Mouse (Mus musculus) ES-Bruce4 (cell line): ENCODE measurements at regions not wholly inside any gene's neighbourhood (a gene's known extent, or its start where the extent isn't known, plus 50 kb on each side); places are given as distances from the start of the nearest gene placed in this dataset.

Experiments used
- CTCF ChIP-seq: IDR thresholded peaks from one replicate; pipeline ENCODE4 v1.8.1; 2011; ENCODE audit warnings: low read depth, low read length
- POLR2A ChIP-seq: IDR thresholded peaks from one replicate; pipeline ENCODE4 v1.8.1; 2011; ENCODE audit warnings: low read length; ENCODE audit not compliant: insufficient read depth

- no peak for TF ChIP-seq POLR2A
- no peak for TF ChIP-seq CTCF
These were observed 137.4 kb upstream of the Mylip start for GRCm38 (mm10) chr13:45252126-45252525.
